Mouse (Mus musculus) adrenal gland, adult (tissue): ENCODE measurements around the gene Vmn1r117.
"Not testable (repeated sequence)": the region's sequence is repeated elsewhere in the genome, so short reads cannot be mapped to it uniquely, and the experiment has no call there.

Experiments used
- DNase-seq, 2 experiments: peaks; one replicate each; pipeline ENCODE4 v3.0.0; 2022 to 2023; ENCODE audit warnings: low spot score in 1 of 2; ENCODE audit not compliant: inconsistent age in 2 of 2

The Vmn1r117 gene

GRCm38 (mm10) chr7:20884021-20884420 is at the start of gene Vmn1r117:
TSS of gene Vmn1r117 (minus strand) at chr7:20884121.
- not testable (repeated sequence) for DNase-seq

DNA sequence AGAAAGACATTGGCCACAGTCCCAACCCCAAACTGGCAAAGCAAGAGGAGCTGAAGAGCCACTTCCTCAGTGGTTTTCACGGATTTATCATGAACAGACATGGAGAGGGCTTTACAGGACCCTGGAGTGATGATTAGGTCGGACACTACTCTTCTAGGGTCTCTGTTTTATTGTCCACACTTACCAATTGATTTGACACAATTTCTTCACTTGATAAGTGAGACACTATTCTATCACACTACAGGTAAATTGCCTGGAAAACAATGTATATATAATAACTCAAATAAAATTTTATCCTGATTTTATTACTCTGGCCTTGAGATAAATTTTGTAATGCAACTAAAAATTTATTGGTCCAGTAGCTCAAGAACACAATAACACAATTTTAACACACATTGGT is 28.3 kb upstream of the Vmn1r117 start, which contains the start of gene Vmn1r118:
Gene Vmn1r118, minus strand, starts transcription at position 101 of the 400 bp plus-strand sequence.
- DNase-seq = not testable (repeated sequence)

GRCm38 (mm10) chr7:20871956-20872355 is 12.0 kb downstream of the Vmn1r117 start, which contains the start of gene Vmn1r116:
TSS of gene Vmn1r116 (plus strand) at chr7:20872256.
- not testable (repeated sequence) for DNase-seq

DNA sequence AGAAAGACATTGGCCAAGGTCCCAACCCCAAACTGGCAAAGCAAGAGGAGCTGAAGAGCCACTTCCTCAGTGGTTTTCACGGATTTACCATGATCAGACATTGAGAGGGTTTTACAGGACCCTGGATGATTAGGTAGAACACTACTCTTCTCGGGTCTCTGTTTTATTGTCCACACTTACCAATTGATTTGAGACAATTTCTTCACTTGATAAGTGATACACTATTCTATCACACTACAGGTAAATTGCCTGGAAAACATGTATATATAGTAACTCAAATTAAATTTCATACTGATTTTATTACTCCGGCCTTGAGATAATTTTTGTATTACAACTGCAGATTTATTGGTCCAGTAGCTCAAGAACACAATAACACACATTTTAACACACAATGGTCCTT is 39.0 kb downstream of the Vmn1r117 start, which contains the start of gene Vmn1r115:
Gene Vmn1r115, minus strand, starts transcription at position 101 of the 400 bp plus-strand sequence.
- DNase-seq = not testable (repeated sequence)
